Mouse (Mus musculus) CH12F3 (cell line): ENCODE data around the gene Olfr1497.
"Not testable (repeated sequence)": the region's sequence is repeated elsewhere in the genome, so short reads cannot be mapped to it uniquely, and the experiment has no call there.

Experiments
- in situ Hi-C: fragments of 300-500 bp; cut with MboI; formaldehyde crosslinking; loops from 2 replicates; pipeline ENCODE4 v1.14.3; 2020; ENCODE audit warnings: low sequenced_read_pairs

Gene Olfr1497

DNA sequence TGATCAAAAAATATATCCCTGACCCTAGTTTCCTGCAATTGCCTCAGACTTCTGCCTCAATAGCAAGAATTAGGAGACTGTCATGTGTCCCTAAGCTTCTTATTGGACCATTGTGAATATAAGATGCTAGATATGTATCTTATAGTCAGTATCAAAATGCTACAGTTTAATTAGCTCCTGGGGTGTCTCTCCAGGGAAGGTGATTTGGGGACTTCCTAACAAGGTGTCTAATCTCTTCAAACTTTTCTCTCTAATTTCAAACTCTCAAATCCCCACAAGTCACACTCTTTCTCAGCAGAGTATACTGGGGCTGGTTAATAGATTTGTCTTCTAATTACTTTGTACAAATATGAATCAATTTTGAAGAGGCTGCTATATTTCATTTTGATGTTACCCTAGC lies at the start of gene Olfr1497:
Gene Olfr1497 (minus strand): TSS at position 101 of the 400 bp plus-strand sequence.
- in situ Hi-C loops, result no loop called here

DNA sequence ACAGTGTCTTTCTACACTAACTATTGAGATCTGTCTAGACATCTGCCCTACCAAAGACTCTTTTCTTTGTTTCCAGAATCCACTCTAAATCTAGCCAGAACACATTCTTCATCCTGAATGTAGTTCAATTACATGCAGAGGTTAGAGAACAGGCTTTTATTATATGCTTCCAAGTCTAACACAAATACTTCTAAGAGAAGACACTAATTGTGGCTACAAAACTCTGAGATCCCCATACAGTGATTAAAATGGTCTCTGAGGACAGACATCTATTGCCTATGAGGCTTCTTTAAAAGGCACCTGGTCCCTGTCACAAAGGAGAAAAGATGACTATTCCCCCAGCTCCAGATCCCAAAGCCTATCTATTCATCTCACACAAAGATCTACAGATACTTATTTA lies 32.4 kb upstream of the Olfr1497 start, which contains the start of gene Olfr1500:
Gene Olfr1500 (minus strand): TSS at position 101 of the 400 bp plus-strand sequence.
- in situ Hi-C loops, result no loop called here

GRCm38 (mm10) chr19:13828447-13828846 lies 30.4 kb upstream of the Olfr1497 start:
- in situ Hi-C loops, result no loop called here

DNA sequence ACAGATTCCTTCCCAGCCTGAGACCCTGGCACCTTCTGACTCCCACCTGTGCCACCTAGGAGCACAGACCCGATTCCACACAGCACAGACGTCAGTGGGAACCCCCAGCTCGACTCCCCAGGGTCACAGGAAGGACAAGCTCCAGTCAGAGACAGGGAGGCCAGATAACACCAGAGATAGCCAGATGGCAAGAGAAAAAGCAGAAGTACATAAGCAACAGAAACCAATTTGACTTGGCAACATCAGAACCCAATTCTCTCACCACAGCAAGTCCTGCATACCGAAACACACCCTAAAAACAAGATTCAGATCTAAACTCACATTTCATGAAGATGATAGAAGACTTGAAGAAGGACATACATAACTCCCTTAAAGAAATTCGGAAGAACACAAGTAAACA lies 22.8 kb upstream of the Olfr1497 start:
- in situ Hi-C loops, result no loop called here

GRCm38 (mm10) chr19:13819347-13819746 lies 21.3 kb upstream of the Olfr1497 start, which contains the start of gene Olfr1499:
Gene Olfr1499 (minus strand): TSS chr19:13819447.
- in situ Hi-C loops, result no loop called here

DNA sequence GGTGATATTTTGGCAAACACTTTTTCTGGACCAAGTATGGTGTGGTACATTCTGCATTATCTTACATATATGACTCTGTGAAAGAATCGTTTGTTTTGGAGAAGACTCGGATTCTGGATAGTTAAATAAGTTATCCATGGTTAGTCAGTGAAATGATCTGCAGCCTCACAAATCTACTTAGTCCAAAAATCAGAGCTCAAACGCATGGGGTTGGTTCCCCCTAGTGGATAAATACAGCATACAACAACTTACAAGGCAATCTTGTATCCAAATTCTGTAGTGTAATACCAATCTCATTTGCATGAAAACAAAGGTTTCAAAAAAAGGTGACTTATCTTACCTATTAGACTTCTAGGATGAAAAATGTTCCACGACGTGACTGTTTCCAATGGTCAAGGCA lies 20.8 kb upstream of the Olfr1497 start:
- in situ Hi-C loops, result no loop called here

GRCm38 (mm10) chr19:13812823-13813222 lies 14.8 kb upstream of the Olfr1497 start:
- in situ Hi-C loops, result no loop called here

DNA sequence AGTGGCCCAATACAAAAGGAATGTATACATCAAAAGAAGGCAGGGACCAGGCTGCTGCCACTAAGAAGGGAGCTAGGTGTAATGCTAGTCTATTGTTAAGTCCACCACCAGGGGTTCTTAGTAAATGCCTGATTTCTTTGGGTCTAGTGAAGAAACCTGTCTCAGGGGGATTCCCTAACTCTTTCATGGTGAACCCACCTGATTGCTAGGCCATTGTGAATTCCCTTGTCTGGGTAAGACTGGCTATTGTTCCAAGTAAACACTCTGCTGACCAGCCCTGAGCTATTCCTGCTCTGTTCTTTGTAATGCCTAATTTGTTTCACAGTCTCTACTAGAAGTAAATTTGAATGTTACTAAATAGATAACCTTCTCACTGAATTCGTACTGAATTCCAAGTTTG lies 7.5 kb upstream of the Olfr1497 start:
- in situ Hi-C loops, result not testable (repeated sequence)

- in situ Hi-C loops, result no loop called here
These were observed 20.4 kb downstream of the Olfr1497 start, which contains the start of gene Olfr1496 for GRCm38 (mm10) chr19:13777578-13777977. Gene Olfr1496 (plus strand): TSS chr19:13777878.

DNA sequence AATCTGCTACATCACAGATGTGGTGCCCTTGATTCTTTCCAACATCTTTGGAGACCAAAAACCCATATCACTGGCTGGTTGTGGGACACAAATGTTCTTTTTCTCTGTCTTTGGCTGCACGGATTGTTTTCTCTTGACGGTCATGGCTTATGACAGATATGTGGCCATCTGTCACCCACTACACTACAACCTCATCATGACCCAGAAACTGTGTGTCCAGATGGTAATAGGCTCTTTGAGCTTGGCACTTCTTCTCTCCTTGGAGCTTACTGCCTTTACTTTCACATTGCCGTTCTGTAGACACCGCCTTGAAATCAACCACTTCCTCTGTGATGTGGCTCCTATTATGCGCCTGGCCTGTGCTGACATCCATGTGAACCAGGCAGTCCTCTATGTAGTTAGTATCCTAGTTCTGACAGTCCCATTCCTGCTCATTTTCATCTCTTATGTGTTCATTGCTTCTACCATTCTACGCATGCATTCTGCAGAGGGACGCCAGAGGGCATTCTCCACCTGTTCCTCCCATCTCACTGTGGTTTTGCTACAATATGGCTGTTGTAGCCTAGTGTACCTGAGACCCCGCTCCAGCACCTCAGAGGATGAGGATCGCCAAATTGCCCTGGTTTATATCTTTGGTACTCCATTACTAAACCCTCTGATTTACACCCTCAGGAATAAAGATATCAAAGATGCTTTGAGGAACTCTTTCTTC lies 29.3 kb downstream of the Olfr1497 start:
- in situ Hi-C loops, result no loop called here

DNA sequence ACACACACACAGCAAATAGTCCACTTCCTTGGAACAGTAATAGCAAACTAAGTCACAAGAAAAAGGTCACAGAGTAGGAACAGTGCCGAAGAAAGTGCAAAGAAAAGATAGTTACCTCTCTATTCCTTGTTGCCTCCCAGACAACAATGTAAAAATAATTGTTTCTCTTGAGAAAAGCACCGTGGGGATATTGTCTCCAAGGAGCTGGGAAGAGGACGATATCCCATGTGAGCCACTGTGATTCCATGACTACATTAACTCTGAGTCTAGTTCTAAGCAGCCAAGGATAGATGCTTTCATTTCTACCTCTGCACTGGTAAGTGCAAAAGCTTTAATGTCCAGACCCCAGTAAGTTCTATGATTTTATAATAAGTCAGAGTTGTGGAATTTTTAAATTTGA lies 33.7 kb downstream of the Olfr1497 start, which contains the start of gene Olfr1495:
Gene Olfr1495 (plus strand): TSS at position 301 of the 400 bp plus-strand sequence.
- in situ Hi-C loops, result no loop called here

GRCm38 (mm10) chr19:13749366-13749765 lies 48.6 kb downstream of the Olfr1497 start:
- in situ Hi-C loops, result no loop called here
